Mouse (Mus musculus): ENCODE measurements around the gene Dock2. TPM values are rescaled to one million over a fixed set of nuclear protein-coding genes. Genes with fewer than 3 reads are reported as not detected.
A peak's percentile ranks its signal among the peaks of the same experiment; 100 is the strongest.
"Not testable (repeated sequence)": the region's sequence is repeated elsewhere in the genome, so short reads cannot be mapped to it uniquely, and the experiment has no call there.

The Dock2 gene
- polyA plus RNA-seq (2016; fragmentation: Nextera tagmentation; extraction: Ambion mirVana) = 0.43 and 0.47 TPM in 2 replicates

- no peaks in the 10 kb centered on the region for H3K4me1 ChIP-seq
- H3K27me3 ChIP-seq (ENCODE audit: poor library complexity, severe bottlenecking) = no peaks in the 10 kb centered on the region
- no peak within 1 kb of the TSS for H3K27ac ChIP-seq
- no peak for DNase-seq (ENCODE audit: extremely low spot score, low spot score)
- no peaks in the 10 kb centered on the region for H3K9me3 ChIP-seq
- no peak within 1 kb of the TSS for H3K4me3 ChIP-seq
- 89% methylated on average over 12 of the region's 12 CpGs for WGBS
- no peaks in the 10 kb centered on the region for H3K36me3 ChIP-seq (replicated peaks)
Observed at GRCm38 (mm10) chr11:34783587-34784043, at the start of gene Dock2. Gene Dock2, minus strand, starts transcription at chr11:34783892.

GRCm38 (mm10) chr11:34832678-34833077 is 49.0 kb upstream of the Dock2 start:
- H3K4me3 ChIP-seq = peak overlapping the region; percentile 82
- H3K27me3 ChIP-seq (ENCODE audit: poor library complexity, severe bottlenecking) = no peaks in the 10 kb centered on the region
- H3K27ac ChIP-seq = peak overlapping the region; percentile 93
- H3K9me3 ChIP-seq = no peaks in the 10 kb centered on the region
- 13% methylated on average over 5 of the region's 5 CpGs for WGBS
- peaks cover 22% of the 10 kb centered on the region for H3K4me1 ChIP-seq
- peaks cover 36% of the 10 kb centered on the region for H3K36me3 ChIP-seq (replicated peaks)
- no peak for DNase-seq (ENCODE audit: extremely low spot score, low spot score)

GRCm38 (mm10) chr11:34827803-34828202 is 44.1 kb upstream of the Dock2 start:
- Histone ChIP-seq H3K27ac (no peak overlapping the region), H3K9me3 (no peaks in the 10 kb centered on the region), H3K36me3 (replicated peaks) (peaks cover 79% of the 10 kb centered on the region), H3K4me1 (peaks cover 14% of the 10 kb centered on the region), H3K27me3 (ENCODE audit: poor library complexity, severe bottlenecking) (no peaks in the 10 kb centered on the region), H3K4me3 (no peak overlapping the region)
- WGBS = 90% methylated on average over 3 of the region's 3 CpGs
- DNase-seq (ENCODE audit: extremely low spot score, low spot score) = no peak

GRCm38 (mm10) chr11:34826940-34827339 is 43.2 kb upstream of the Dock2 start:
- H3K4me1 ChIP-seq = peaks cover 6% of the 10 kb centered on the region
- H3K9me3 ChIP-seq = no peaks in the 10 kb centered on the region
- no peak overlapping the region for H3K4me3 ChIP-seq
- DNase-seq (ENCODE audit: extremely low spot score, low spot score) = no peak
- H3K36me3 ChIP-seq (replicated peaks) = peaks cover 88% of the 10 kb centered on the region
- no peaks in the 10 kb centered on the region for H3K27me3 ChIP-seq (ENCODE audit: poor library complexity, severe bottlenecking)
- WGBS = 91% methylated on average over 2 of the region's 2 CpGs
- H3K27ac ChIP-seq = no peak overlapping the region

DNA sequence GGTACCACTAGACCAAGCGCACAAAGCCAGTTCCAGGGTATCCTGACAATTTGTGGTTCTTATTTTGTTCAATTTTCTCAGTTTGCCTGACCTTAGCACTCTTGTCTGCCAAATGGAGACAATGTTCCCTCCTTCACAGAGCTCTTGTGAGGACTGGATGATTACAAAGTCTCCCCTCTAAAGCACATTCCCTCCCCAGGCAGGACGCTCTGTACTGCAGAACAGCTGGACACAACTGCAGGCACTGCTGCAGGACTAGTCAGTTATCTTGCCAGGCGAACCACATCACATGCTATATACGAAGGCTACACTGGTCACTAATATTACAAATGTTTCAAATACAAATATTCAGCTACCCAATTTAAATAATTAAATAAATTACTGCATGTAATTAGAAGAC is 41.1 kb upstream of the Dock2 start:
- H3K4me1 ChIP-seq = no peaks in the 10 kb centered on the region
- WGBS = 92% methylated on average over 4 of the region's 4 CpGs
- H3K27ac ChIP-seq = no peak overlapping the region

DNA sequence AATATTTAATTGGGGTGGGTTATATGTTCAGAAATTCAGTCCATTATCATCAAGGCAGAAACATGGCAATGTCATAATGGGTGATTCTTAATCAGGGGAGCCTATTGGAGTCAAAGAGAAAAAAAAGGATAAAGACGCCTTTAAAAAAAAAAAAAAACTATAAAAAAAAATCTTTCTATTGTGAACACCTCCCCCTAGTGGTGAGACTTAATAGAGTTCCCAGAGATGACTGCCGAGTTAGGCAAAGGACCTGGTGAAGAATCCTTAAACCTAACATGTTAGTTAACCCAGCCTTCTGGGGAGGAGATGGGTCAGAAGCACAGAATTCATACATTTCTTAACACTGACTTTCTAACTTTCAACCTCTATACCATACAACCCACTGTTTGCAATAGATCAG is 31.1 kb upstream of the Dock2 start:
- H3K9me3 ChIP-seq = no peaks in the 10 kb centered on the region
- no peak overlapping the region for H3K27ac ChIP-seq
- 22% methylated on average over 2 of the region's 2 CpGs for WGBS
- no peaks in the 10 kb centered on the region for H3K4me1 ChIP-seq
- peaks cover 91% of the 10 kb centered on the region for H3K36me3 ChIP-seq (replicated peaks)
- no peak overlapping the region for H3K4me3 ChIP-seq
- H3K27me3 ChIP-seq (ENCODE audit: poor library complexity, severe bottlenecking) = no peaks in the 10 kb centered on the region
- DNase-seq (ENCODE audit: extremely low spot score, low spot score) = no peak

More for the DNA sequence above, 41.1 kb upstream of the Dock2 start:
- H3K9me3 ChIP-seq = no peaks in the 10 kb centered on the region
- H3K36me3 ChIP-seq (replicated peaks) = peaks cover 94% of the 10 kb centered on the region
- no peaks in the 10 kb centered on the region for H3K27me3 ChIP-seq (ENCODE audit: poor library complexity, severe bottlenecking)
- H3K4me3 ChIP-seq = no peak overlapping the region
- DNase-seq (ENCODE audit: extremely low spot score, low spot score) = no peak

DNA sequence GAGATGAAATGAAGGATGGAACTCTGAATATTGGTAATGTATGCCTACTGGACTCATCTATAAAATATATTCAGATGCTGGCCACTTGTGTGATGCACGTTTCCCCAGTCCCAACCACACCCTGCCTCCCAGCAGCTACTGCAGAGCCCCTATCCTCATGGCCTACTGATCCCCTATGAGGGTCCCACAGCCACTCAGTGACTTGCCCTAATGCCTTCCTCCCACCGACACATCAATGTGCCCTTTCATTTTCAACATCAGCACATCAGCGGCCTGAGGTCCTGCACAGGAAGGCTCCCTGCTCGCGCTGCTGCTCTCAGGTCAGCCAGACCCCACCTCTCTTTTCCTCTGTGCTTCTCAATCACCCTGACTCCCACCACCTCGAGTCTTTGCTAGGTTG is 30.6 kb upstream of the Dock2 start:
- 91% methylated on average over 6 of the region's 6 CpGs for WGBS
- Histone ChIP-seq H3K36me3 (replicated peaks) (peaks cover 91% of the 10 kb centered on the region), H3K4me1 (no peaks in the 10 kb centered on the region), H3K9me3 (no peaks in the 10 kb centered on the region), H3K27me3 (ENCODE audit: poor library complexity, severe bottlenecking) (no peaks in the 10 kb centered on the region), H3K4me3 (no peak overlapping the region), H3K27ac (no peak overlapping the region)
- DNase-seq (ENCODE audit: extremely low spot score, low spot score) = no peak

GRCm38 (mm10) chr11:34805026-34805425 is 21.3 kb upstream of the Dock2 start:
- not testable (repeated sequence) for H3K4me3 ChIP-seq; H3K27me3 ChIP-seq (ENCODE audit: poor library complexity, severe bottlenecking); H3K9me3 ChIP-seq; H3K27ac ChIP-seq; H3K4me1 ChIP-seq; DNase-seq (ENCODE audit: extremely low spot score, low spot score)
- 91% methylated on average over 4 of the region's 4 CpGs for WGBS
- peaks cover 22% of the 10 kb centered on the region for H3K36me3 ChIP-seq (replicated peaks)

GRCm38 (mm10) chr11:34798066-34798465 is 14.4 kb upstream of the Dock2 start:
- DNase-seq (ENCODE audit: extremely low spot score, low spot score); H3K4me1 ChIP-seq: not testable (repeated sequence)
- 64% methylated on average over 8 of the region's 8 CpGs for WGBS

DNA sequence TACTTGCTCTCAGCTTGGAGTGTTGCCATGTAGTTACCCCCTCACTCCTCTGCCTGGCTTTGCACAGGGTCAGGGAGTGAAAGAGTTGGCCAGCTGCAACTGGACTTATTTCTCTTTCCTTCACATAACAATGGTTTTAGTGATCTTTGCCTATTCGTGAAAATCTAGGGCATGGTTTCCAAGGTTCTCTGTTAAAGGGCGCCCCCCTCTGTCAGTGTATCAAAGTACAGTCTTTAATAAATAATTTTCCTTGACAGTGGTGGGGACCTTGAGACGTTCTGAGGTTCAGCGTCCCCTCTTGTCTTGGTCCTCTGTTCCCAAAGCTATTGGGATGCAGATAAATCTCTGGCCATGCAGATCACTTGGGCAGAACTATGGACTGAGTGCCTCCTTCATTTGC is 12.4 kb upstream of the Dock2 start:
- Histone ChIP-seq H3K27me3 (ENCODE audit: poor library complexity, severe bottlenecking) (no peaks in the 10 kb centered on the region), H3K36me3 (replicated peaks) (no peaks in the 10 kb centered on the region), H3K4me3 (no peak overlapping the region), H3K9me3 (no peaks in the 10 kb centered on the region), H3K27ac (no peak overlapping the region), H3K4me1 (peaks cover 3% of the 10 kb centered on the region; the same call in 1 of the 2 replicates)
- 38% methylated on average over 4 of the region's 4 CpGs for WGBS
- no peak for DNase-seq (ENCODE audit: extremely low spot score, low spot score)

More at GRCm38 (mm10) chr11:34798066-34798465, 14.4 kb upstream of the Dock2 start:
- not testable (repeated sequence) for H3K9me3 ChIP-seq; H3K27me3 ChIP-seq (ENCODE audit: poor library complexity, severe bottlenecking); H3K4me3 ChIP-seq; H3K27ac ChIP-seq; H3K36me3 ChIP-seq (replicated peaks)

- Histone ChIP-seq H3K4me1 (no peaks in the 10 kb centered on the region), H3K36me3 (replicated peaks) (no peaks in the 10 kb centered on the region), H3K27ac (no peak overlapping the region), H3K4me3 (no peak overlapping the region), H3K27me3 (ENCODE audit: poor library complexity, severe bottlenecking) (no peaks in the 10 kb centered on the region), H3K9me3 (no peaks in the 10 kb centered on the region)
- 70% methylated on average over 8 of the region's 8 CpGs for WGBS
- no peak for DNase-seq (ENCODE audit: extremely low spot score, low spot score)
Observed at GRCm38 (mm10) chr11:34791872-34792271, 8.2 kb upstream of the Dock2 start.

- Histone ChIP-seq H3K27me3 (ENCODE audit: poor library complexity, severe bottlenecking) (no peaks in the 10 kb centered on the region), H3K4me3 (no peak overlapping the region), H3K27ac (no peak overlapping the region), H3K36me3 (replicated peaks) (no peaks in the 10 kb centered on the region), H3K4me1 (no peaks in the 10 kb centered on the region), H3K9me3 (no peaks in the 10 kb centered on the region)
- DNase-seq (ENCODE audit: extremely low spot score, low spot score) = no peak
Observed at GRCm38 (mm10) chr11:34784864-34785263, 1.2 kb upstream of the Dock2 start.

GRCm38 (mm10) chr11:34782516-34783430 is 919 bp downstream of the Dock2 start:
- no peak for DNase-seq (ENCODE audit: extremely low spot score, low spot score)
- Histone ChIP-seq H3K4me1 (no peaks in the 10 kb centered on the region), H3K36me3 (replicated peaks) (no peaks in the 10 kb centered on the region), H3K27ac (no peak overlapping the region), H3K4me3 (no peak overlapping the region), H3K9me3 (no peaks in the 10 kb centered on the region), H3K27me3 (ENCODE audit: poor library complexity, severe bottlenecking) (no peaks in the 10 kb centered on the region)
- WGBS = 85% methylated on average over 8 of the region's 8 CpGs

Measured in forebrain, embryonic 10.5 days (tissue).